Mouse (Mus musculus) lung, adult 2 months (tissue): ENCODE measurements around the gene Cox7a1.

ENCODE experiments used
- CTCF ChIP-seq: fragments of 200-500 bp; IDR thresholded peaks from 2 replicates; pipeline ENCODE4 v1.5.1; 2011; ENCODE audit warnings: mild to moderate bottlenecking, low read length, control low read depth; ENCODE audit not compliant: insufficient read depth
- POLR2A ChIP-seq: fragments of 200-500 bp; IDR thresholded peaks from 2 replicates; pipeline ENCODE4 v1.6.1; 2011; ENCODE audit warnings: low read depth, mild to moderate bottlenecking, control low read depth, low read length, borderline replicate concordance; ENCODE audit errors: extremely low read depth

GRCm38 (mm10) chr7:30147011-30147410 lies 36.9 kb upstream of the Cox7a1 start:
- TF ChIP-seq CTCF, result no peak
- TF ChIP-seq POLR2A, result no peak
